Mouse (Mus musculus) heart, adult 8-10 months (tissue): ENCODE measurements around the gene Gng12. TPM values are rescaled to one million over a fixed set of nuclear protein-coding genes. Genes with fewer than 3 reads are reported as not detected.
"Not testable (repeated sequence)": the region's sequence is repeated elsewhere in the genome, so short reads cannot be mapped to it uniquely, and the experiment has no call there.

ENCODE experiments used
- DNase-seq: peaks from one replicate; pipeline ENCODE4 v3.0.0; 2022; ENCODE audit warnings: low spot score
- total RNA-seq, 4 experiments: library from RNA; stranded (reverse); gene quantifications; 2 replicates each; pipeline ENCODE4 v1.2.4; 2022

Gng12 gene
- total RNA-seq, 4 experiments from 2014 or later, result 32.8 to 36.9 (median 34.7) TPM

DNA sequence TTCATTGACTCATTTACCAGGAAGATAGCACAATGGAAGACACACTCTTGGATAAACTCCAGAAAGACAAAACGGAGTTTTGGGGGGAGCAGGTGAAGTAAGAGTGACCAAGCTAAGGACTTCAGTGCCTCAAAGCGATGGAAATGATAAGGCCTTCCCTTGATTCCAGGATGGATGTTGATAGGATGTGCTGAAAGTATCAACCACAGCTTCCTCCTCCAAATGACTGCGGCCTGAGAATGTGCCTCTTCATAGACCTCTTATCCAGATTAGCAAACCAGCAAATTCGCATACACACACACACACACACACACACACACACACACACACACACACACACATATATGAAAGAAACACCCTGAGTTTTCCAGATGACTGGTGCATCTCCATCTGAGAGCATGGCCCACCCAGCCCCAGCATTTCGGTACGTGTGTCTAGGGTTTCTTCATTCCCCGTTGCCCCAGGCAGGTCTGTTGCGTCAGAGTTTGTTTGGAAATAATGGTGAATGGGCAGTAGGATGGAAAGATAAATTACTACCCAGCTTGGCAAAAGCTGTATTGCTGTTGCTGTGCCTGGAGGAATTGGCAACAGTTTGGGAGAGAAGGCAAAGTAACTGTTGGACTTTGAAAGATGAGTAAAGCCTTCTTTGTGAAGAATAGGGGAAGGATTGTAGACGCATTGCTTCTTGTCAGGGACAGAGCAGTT, 131.4 kb downstream of the Gng12 start:
- no peak for DNase-seq

- no peak for DNase-seq
Measured at GRCm38 (mm10) chr6:67029312-67029950, 133.2 kb downstream of the Gng12 start.

DNA sequence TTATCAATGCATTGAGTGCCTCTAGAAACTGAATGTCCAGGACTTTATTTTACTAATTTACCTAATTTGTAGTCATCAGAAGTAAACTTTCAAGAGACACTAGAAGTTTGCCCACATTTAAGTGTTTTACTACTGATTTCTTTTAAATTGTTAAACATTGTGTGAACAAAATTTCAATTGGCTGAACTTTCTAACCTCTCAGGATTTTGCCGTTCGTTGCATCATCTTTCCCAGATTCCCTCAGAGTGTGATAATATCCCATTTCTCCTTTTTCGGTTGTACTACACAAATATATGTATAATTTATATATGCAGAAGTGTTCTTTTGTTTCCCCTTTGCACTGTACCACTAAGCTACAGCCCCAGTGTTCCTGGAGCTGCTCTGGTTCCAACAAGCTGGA, 133.8 kb downstream of the Gng12 start:
- DNase-seq, result no peak

DNA sequence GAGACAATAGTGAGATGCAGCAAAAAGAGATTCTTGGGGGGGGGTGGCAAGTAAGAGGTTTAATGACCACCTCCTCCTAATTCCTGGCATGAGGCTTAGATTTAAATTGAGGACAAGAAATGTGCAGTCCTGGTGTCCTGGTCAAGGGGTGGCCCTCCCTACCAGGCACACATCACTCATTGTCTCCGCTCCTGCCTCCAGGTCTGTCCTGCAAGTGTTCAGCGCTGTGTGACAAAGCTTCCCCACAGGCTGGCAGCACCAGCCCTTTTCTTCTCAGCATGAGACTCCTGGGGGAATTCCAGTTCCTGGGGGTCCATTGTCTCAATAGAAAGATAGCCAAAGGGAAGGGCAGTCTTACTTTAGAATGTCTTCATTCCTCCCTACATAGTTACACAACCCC, 134.2 kb downstream of the Gng12 start:
- DNase-seq, result no peak

DNA sequence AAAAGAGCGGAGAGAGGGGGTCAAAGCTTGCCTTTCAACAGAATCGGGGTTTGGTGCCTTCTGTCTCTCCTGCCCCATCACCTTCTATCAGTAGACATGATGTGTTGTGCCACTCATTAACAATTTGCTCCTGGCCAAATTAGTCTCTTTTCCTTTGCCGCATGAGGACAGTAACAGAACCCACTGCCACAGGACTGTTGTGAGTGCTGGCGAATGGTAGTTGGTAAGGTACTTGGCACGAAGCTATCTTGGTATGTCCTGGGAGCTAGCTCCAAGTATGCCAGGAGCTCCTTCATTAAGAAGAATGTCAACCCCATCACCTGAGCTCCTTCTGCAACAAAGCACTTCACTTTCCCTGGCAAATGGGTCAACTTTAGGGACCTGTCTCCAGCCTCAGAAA, 134.6 kb downstream of the Gng12 start:
- DNase-seq, result no peak

GRCm38 (mm10) chr6:67032551-67032950, 136.4 kb downstream of the Gng12 start:
- not testable (repeated sequence) for DNase-seq

GRCm38 (mm10) chr6:67032972-67033371, 136.8 kb downstream of the Gng12 start:
- DNase-seq, result not testable (repeated sequence)

DNA sequence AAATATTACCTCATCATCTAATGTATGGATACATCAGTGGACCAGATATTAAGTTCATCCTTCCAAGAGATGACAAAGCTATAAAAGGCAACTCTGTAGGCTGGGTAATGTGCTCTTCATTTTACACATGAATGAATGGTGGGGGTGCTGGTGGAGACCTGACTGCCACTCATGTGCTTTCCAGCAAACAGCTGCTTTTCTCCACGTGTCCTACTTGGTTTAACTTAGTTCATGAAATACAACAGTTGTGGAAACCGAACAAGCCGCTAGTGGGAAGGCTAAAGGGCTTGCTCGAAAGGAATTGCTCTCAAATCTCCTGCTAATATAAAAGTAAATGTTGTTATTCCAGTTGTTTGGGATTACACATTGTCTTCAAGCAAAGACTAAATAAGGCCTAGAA, 137.4 kb downstream of the Gng12 start:
- no peak for DNase-seq

DNA sequence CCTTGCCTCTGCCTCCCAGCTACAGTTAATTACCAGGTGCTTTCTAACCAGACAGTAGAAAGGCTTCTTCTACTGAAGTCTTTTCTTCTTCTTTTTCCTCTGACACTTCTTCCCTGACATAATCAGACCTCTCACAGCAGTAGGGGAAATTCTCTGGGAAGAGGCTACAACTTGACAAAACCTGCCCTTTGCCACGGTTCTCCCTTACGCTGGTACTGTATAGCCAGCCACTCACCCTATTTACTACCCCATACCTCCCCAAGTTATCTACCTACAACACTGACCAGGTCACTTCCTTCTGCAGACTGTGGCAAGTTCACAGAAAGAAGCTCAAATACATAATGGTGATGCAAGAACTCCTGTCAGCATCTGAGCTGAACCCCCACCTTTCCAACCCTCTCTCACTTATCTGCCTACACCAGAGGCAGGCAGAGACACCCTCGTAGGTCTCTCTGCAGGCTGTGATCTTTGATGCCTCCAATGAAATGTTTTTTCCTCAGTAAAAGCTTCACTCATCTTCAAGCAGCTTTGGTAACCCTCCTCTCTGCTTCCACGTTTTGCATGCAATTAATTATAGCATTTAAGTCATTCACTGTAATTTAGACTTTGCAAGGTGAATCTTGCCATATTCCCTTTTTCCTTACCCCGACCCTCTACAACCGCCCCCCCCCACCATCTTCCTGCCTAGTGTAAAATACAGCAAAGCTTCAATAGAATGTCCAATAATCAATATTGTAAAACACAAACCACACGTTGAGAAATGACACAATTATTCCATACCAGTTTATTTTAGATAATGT, 138.3 kb downstream of the Gng12 start:
- no peak for DNase-seq

- DNase-seq, result peak; percentile 12
Measured at GRCm38 (mm10) chr6:67035388-67036299, 139.4 kb downstream of the Gng12 start.

- peak; percentile 81 for DNase-seq
Measured at GRCm38 (mm10) chr6:67036356-67036811, 140.2 kb downstream of the Gng12 start.

DNA sequence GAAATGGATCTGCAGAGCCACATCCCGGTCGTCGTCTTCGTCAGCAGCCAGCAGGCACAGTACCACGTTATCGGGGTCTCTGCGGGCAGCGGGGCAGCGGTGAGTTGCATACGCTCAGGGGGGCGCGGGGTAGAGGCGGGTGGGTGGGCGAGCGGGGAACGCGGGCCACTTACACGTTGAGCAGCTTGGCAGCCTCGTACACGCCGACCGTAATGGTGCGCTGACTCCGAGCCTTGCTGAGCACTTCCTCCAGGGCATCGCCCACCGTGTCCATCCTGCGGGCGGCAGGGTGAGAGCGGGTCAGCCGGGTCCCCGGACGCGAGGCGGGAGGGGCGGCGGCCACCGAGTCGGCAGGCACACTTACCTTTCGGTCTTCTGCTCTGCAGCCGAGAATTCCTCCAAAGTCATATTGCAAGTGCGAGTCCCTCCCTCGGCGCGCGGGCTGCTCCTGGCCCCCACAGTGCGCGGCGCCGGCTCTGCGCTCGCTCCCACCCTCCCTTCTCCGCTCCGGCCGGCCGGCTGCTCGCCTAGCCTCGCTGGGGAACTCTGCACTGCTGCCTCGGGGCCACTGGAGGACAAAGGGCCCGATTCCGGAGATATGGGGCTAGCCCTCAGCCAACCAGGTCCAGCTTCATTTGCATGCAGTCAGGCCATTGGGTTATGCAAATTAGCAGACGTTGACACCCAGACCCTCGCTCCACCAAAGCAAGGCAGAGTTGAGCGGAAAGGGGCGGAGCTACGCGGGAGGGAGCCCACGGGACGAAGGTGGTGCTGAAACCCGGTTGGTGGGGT, 140.8 kb downstream of the Gng12 start, which contains the start of gene Gadd45a:
TSS of gene Gadd45a (minus strand) at position 621 of the 792 bp plus-strand sequence.
- DNase-seq, result peak; percentile 99

DNA sequence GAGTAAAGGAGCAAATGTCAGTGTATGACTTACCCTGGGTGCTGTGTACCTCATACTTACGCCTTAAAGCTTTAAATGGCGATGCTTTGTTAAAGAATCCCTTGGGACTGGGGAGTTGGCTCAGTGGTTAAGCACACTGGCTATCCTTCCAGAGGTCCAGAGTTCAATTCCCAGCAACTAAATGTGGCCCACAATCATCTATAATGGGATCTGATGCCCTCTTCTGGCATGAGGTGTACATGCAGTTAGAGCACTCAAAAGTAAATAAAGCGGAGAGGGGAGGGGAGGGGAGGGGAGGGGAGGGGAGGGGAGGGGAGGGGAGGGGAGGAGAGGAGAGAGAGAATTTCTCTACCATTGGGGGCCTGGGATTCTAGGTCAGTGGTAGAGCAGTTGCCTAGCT, 142.8 kb downstream of the Gng12 start:
- DNase-seq, result no peak

- no peak for DNase-seq
Measured at GRCm38 (mm10) chr6:67040904-67041410, 144.8 kb downstream of the Gng12 start.

- no peak for DNase-seq
Measured at GRCm38 (mm10) chr6:67045424-67045823, 149.2 kb downstream of the Gng12 start.

DNA sequence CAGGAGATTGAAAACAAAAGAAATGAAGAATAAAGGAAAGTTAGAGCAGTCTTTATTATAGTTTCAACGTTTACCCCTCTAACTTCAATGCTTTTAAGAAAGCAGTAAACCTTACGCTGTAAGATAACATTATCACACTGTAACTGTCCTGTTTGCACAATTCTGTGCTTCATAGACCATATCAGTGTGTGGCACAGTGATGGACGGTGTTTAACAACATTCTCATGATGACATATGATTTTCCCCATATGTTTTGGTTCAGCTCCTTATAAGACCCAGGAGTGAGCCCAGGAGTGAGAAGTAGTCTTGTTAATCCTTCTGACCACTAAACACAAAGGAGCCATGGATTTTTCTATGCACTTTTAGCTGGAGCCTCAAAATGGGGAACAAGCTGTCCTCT, 150.7 kb downstream of the Gng12 start:
- DNase-seq, result no peak

- DNase-seq, result no peak
Measured at GRCm38 (mm10) chr6:67048052-67048691, 152.0 kb downstream of the Gng12 start.

- no peak for DNase-seq
Measured at GRCm38 (mm10) chr6:67048880-67049694, 152.9 kb downstream of the Gng12 start.

DNA sequence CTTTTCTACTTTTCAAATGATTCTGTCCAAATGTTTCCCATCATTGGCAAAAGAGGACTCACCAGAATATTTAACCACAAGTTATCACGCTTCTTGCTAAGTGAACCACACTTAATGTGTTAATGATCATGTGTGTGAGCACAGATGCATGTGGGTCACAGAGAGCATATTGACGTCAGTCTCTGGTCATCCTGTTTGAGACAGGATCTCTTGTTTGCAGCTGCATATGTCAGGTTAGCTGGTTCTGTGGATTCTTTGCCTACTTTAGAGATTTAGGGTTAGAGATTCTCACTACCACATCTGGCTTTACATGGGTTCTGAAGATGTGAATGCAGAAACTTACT, 153.5 kb downstream of the Gng12 start:
- DNase-seq, result no peak
